Mouse (Mus musculus) stomach, embryonic 14.5 days (tissue): ENCODE results near the gene Osbpl11. TPM values are rescaled to one million over a fixed set of nuclear protein-coding genes. Genes with fewer than 3 reads are reported as not detected.
A peak's percentile ranks its signal among the peaks of the same experiment; 100 is the strongest.
"Not testable (repeated sequence)": the region's sequence is repeated elsewhere in the genome, so short reads cannot be mapped to it uniquely, and the experiment has no call there.

Source experiments
- ATAC-seq: fragments of 200-750 bp; cut with Nextera tagmentation; 2 replicates; pipeline ENCODE4 v1.8.0; 2017; ENCODE audit warnings: low read depth, moderate TSS enrichment; ENCODE audit not compliant: insufficient number of reproducible peaks, insufficient read depth, low FRiP score
- H3K27ac ChIP-seq: fragments of 300-500 bp; sonication (generic); 2 replicates; pipeline ENCODE4 v1.5.1; 2014; ENCODE audit warnings: mild to moderate bottlenecking, low read length, moderate library complexity, mixed read lengths
- H3K27me3 ChIP-seq: fragments of 300-500 bp; sonication (generic); 2 replicates; pipeline ENCODE4 v1.6.1; 2014; ENCODE audit warnings: low read length, control low read depth, mixed read lengths; ENCODE audit not compliant: control insufficient read depth, insufficient read depth
- H3K36me3 ChIP-seq: fragments of 300-500 bp; sonication (generic); 2 replicates; pipeline ENCODE4 v1.6.1; 2014; ENCODE audit warnings: mild to moderate bottlenecking, control low read depth, low read length, moderate library complexity, mixed read lengths; ENCODE audit not compliant: control insufficient read depth, insufficient read depth
- H3K4me1 ChIP-seq: fragments of 300-500 bp; sonication (generic); 2 replicates; pipeline ENCODE4 v1.6.1; 2014; ENCODE audit warnings: low read length, control low read depth, mixed read lengths; ENCODE audit not compliant: control insufficient read depth, insufficient read depth
- H3K4me2 ChIP-seq: fragments of 300-500 bp; sonication (generic); replicated peaks from 2 replicates; pipeline ENCODE4 v1.6.1; 2014; ENCODE audit warnings: low read depth, low read length, control low read depth
- H3K4me3 ChIP-seq: fragments of 300-500 bp; sonication (generic); 2 replicates; pipeline ENCODE4 v1.5.1; 2014; ENCODE audit warnings: low read depth, low read length, control low read depth
- H3K9ac ChIP-seq: fragments of 300-500 bp; sonication (generic); replicated peaks from 2 replicates; pipeline ENCODE4 v1.6.1; 2014; ENCODE audit warnings: low read depth, mild to moderate bottlenecking, control low read depth, low read length, moderate library complexity, mixed read lengths
- H3K9me3 ChIP-seq: fragments of 300-500 bp; sonication (generic); 2 replicates; pipeline ENCODE4 v1.6.1; 2016; ENCODE audit warnings: low read depth, low read length, control low read depth; ENCODE audit not compliant: control insufficient read depth
- WGBS: fragments of 180-500 bp; shearing (Covaris S2); extraction: QIAGEN DNeasy Blood & Tissue Kit; methylation state at CpG from one replicate; pipeline ENCODE4 v1.1.7; 2014; 5-methylcytosine and 5-hydroxymethylcytosine counted together
- polyA plus RNA-seq: library from polyadenylated mRNA; unstranded; fragments of >200 nt; fragmentation: Nextera tagmentation; extraction: Ambion mirVana; gene quantifications from 2 replicates; pipeline ENCODE4 v1.2.1, GENCODE M21; 2014

Osbpl11 gene
- 18.2 and 19.1 TPM in 2 replicates for polyA plus RNA-seq

GRCm38 (mm10) chr16:33184901-33185260 lies at the start of gene Osbpl11:
TSS of gene Osbpl11 (plus strand) at chr16:33185071.
- H3K27me3 ChIP-seq: no peaks in the 10 kb centered on the region
- peak within 1 kb of the TSS; percentile 87 for H3K9ac ChIP-seq
- H3K9me3 ChIP-seq: no peaks in the 10 kb centered on the region
- H3K4me2 ChIP-seq: peak within 1 kb of the TSS; percentile 94
- H3K4me1 ChIP-seq: peaks cover 14% of the 10 kb centered on the region
- ATAC-seq: peak; percentile 93
- H3K36me3 ChIP-seq: no peaks in the 10 kb centered on the region
- under 1% methylated on average over 27 of the region's 27 CpGs for WGBS
- H3K4me3 ChIP-seq: peak within 1 kb of the TSS; percentile 75
- peak within 1 kb of the TSS; percentile 80 for H3K27ac ChIP-seq

DNA sequence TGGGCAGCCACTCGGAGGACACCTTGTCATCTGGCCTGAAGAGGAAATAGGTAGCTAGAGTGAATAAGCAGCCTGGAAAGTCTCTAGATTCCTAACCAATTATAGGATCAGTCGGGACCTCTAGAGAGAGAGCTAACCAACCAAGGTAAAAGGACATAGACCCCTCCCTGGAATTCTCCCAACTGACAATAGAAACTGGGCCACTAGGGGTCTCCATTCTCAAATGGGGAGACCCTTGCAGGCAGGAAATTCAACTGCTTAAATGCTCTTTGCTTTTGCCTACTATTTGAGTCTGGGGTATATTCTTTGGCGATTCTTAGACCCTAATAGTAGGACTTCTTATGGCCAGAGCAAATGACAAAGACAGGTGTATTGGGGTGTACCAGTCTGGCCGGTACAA lies 49.7 kb upstream of the Osbpl11 start:
- Histone ChIP-seq H3K27me3 (no peaks in the 10 kb centered on the region), H3K4me2 (no peak overlapping the region), H3K4me3 (no peak overlapping the region), H3K9me3 (no peaks in the 10 kb centered on the region), H3K36me3 (no peaks in the 10 kb centered on the region), H3K27ac (no peak overlapping the region), H3K9ac (no peak overlapping the region), H3K4me1 (no peaks in the 10 kb centered on the region)
- no peak for ATAC-seq
- 65% methylated on average over 4 of the region's 4 CpGs for WGBS

- not testable (repeated sequence) for H3K4me2 ChIP-seq, H3K9me3 ChIP-seq, H3K4me1 ChIP-seq, ATAC-seq, H3K27ac ChIP-seq, H3K36me3 ChIP-seq, H3K27me3 ChIP-seq, H3K4me3 ChIP-seq, H3K9ac ChIP-seq
- 83% methylated on average over 6 of the region's 7 CpGs for WGBS
Observed at GRCm38 (mm10) chr16:33139061-33139460, 45.8 kb upstream of the Osbpl11 start.

DNA sequence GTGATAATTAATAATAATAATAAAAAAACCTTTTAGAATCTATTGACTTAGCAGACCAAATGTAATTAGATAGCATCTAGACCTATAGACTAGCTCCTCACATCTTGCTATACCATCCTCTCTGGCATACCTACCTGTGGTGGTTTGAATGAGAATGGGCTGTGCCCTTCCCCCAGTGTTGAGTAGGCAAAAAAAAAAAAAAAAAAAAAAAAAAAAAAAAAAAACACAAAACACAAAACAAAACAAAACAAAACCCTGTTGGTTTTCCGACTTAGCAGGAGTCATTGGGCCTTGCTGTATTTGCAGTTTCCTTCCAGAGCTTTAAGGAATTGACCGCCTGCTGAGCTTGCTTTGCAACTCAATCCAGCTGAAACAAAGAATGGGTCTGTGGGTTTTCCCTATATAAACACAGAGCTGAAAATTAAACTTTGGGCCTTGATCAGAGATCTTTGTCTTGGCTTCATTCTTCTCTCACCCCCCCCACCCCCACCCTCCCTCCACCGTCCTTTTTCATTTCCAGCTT lies 43.1 kb upstream of the Osbpl11 start:
- Histone ChIP-seq H3K4me2 (no peak overlapping the region), H3K4me3 (no peak overlapping the region), H3K9me3 (no peaks in the 10 kb centered on the region), H3K27me3 (no peaks in the 10 kb centered on the region), H3K9ac (no peak overlapping the region), H3K4me1 (no peaks in the 10 kb centered on the region), H3K36me3 (no peaks in the 10 kb centered on the region), H3K27ac (no peak overlapping the region)
- no peak for ATAC-seq
- WGBS: 56% methylated on average over 3 of the region's 3 CpGs

GRCm38 (mm10) chr16:33143452-33143851 lies 41.4 kb upstream of the Osbpl11 start:
- Histone ChIP-seq H3K4me3 (no peak overlapping the region), H3K9ac (no peak overlapping the region), H3K27ac (no peak overlapping the region), H3K9me3 (no peaks in the 10 kb centered on the region), H3K36me3 (no peaks in the 10 kb centered on the region), H3K27me3 (no peaks in the 10 kb centered on the region), H3K4me1 (no peaks in the 10 kb centered on the region), H3K4me2 (no peak overlapping the region)
- 48% methylated on average over 2 of the region's 2 CpGs for WGBS
- no peak for ATAC-seq

GRCm38 (mm10) chr16:33146185-33146584 lies 38.7 kb upstream of the Osbpl11 start:
- 94% methylated on average over 3 of the region's 3 CpGs for WGBS
- no peak for ATAC-seq
- H3K9ac ChIP-seq: no peak overlapping the region
- no peaks in the 10 kb centered on the region for H3K36me3 ChIP-seq
- no peaks in the 10 kb centered on the region for H3K27me3 ChIP-seq
- no peak overlapping the region for H3K4me3 ChIP-seq
- no peaks in the 10 kb centered on the region for H3K9me3 ChIP-seq
- H3K27ac ChIP-seq: no peak overlapping the region
- H3K4me1 ChIP-seq: no peaks in the 10 kb centered on the region
- no peak overlapping the region for H3K4me2 ChIP-seq

GRCm38 (mm10) chr16:33148135-33148534 lies 36.7 kb upstream of the Osbpl11 start:
- 77% methylated on average over 4 of the region's 4 CpGs for WGBS
- no peak overlapping the region for H3K27ac ChIP-seq
- H3K9ac ChIP-seq: no peak overlapping the region
- H3K4me1 ChIP-seq: no peaks in the 10 kb centered on the region
- no peaks in the 10 kb centered on the region for H3K27me3 ChIP-seq
- H3K9me3 ChIP-seq: no peaks in the 10 kb centered on the region
- no peak overlapping the region for H3K4me2 ChIP-seq
- no peak for ATAC-seq
- no peak overlapping the region for H3K4me3 ChIP-seq
- H3K36me3 ChIP-seq: no peaks in the 10 kb centered on the region

DNA sequence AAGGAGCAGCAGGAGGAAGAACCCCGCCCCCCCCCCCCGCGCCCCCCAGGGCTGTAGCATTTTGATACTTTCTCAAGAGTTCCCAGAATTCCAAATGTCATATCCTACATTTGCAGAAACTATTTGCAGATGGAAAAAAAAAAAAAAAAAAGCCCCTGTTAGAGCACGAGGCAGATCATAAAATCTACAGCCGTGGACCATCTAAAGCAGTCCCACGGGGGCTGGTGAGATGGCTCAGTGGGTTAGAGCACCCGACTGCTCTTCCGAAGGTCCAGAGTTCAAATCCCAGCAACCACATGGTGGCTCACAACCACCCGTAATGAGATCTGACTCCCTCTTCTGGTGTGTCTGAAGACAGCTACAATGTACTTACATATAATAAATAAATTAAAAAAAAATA lies 34.0 kb upstream of the Osbpl11 start:
- not testable (repeated sequence) for H3K9ac ChIP-seq, H3K27ac ChIP-seq, H3K4me2 ChIP-seq, H3K9me3 ChIP-seq, ATAC-seq, H3K4me1 ChIP-seq, H3K4me3 ChIP-seq, H3K27me3 ChIP-seq, H3K36me3 ChIP-seq
- WGBS: 78% methylated on average over 9 of the region's 9 CpGs

- no peak overlapping the region for H3K27ac ChIP-seq
- no peaks in the 10 kb centered on the region for H3K27me3 ChIP-seq
- WGBS: 74% methylated on average over 8 of the region's 8 CpGs
- no peaks in the 10 kb centered on the region for H3K36me3 ChIP-seq
- H3K4me1 ChIP-seq: no peaks in the 10 kb centered on the region
- no peak overlapping the region for H3K4me3 ChIP-seq
- ATAC-seq: no peak
- H3K9me3 ChIP-seq: no peaks in the 10 kb centered on the region
- no peak overlapping the region for H3K9ac ChIP-seq
- no peak overlapping the region for H3K4me2 ChIP-seq
Observed at GRCm38 (mm10) chr16:33151558-33151957, 33.3 kb upstream of the Osbpl11 start.
